Mouse (Mus musculus): ENCODE data around the gene Cttnbp2nl. TPM values are rescaled to one million over a fixed set of nuclear protein-coding genes. Genes with fewer than 3 reads are reported as not detected.
A peak's percentile ranks its signal among the peaks of the same experiment; 100 is the strongest.

The Cttnbp2nl gene
- polyA plus RNA-seq, 1 experiment from 2014 or later, result 38.2 TPM

- Histone ChIP-seq H3K27me3 (ENCODE audit: control insufficient read depth, insufficient read depth, low read depth, low read length) (no peaks in the 10 kb centered on the region), H3K4me3 (ENCODE audit: low read length) (no peak overlapping the region), H3K9me3 (ENCODE audit: control insufficient read depth, low read length) (no peaks in the 10 kb centered on the region), H3K27ac (ENCODE audit: low read length) (peak overlapping the region; percentile 59), H3K4me1 (replicated peaks; ENCODE audit: control insufficient read depth, insufficient read depth, low read length) (peaks cover 49% of the 10 kb centered on the region), H3K4me2 (ENCODE audit: low read depth, low read length) (0 out of 2 replicates have a peak overlapping the region, but pooled peaks have one; percentile 1), H3K36me3 (ENCODE audit: control insufficient read depth, insufficient read depth, low read length) (no peaks in the 10 kb centered on the region; the same call in 1 of the 2 replicates), H3K9ac (ENCODE audit: low read length) (no peak overlapping the region)
- ATAC-seq (ENCODE audit: low read depth), result peak; percentile 68
- WGBS, result 9% methylated on average over 12 of the region's 12 CpGs
Observed at GRCm38 (mm10) chr3:105019826-105020692, 32.9 kb downstream of the Cttnbp2nl start.

GRCm38 (mm10) chr3:105018783-105019105 lies 34.2 kb downstream of the Cttnbp2nl start:
- Histone ChIP-seq H3K9ac (ENCODE audit: low read length) (no peak overlapping the region), H3K9me3 (ENCODE audit: control insufficient read depth, low read length) (no peaks in the 10 kb centered on the region), H3K27me3 (ENCODE audit: control insufficient read depth, insufficient read depth, low read depth, low read length) (no peaks in the 10 kb centered on the region), H3K27ac (ENCODE audit: low read length) (peak overlapping the region; percentile 72), H3K4me2 (ENCODE audit: low read depth, low read length) (no peak overlapping the region), H3K36me3 (ENCODE audit: control insufficient read depth, insufficient read depth, low read length) (no peaks in the 10 kb centered on the region; the same call in 1 of the 2 replicates), H3K4me3 (ENCODE audit: low read length) (no peak overlapping the region), H3K4me1 (replicated peaks; ENCODE audit: control insufficient read depth, insufficient read depth, low read length) (peaks cover 53% of the 10 kb centered on the region)
- 70% methylated on average over 6 of the region's 6 CpGs for WGBS
- no peak for ATAC-seq (ENCODE audit: low read depth)

- peak; percentile 29; the same call in 1 of the 2 replicates for ATAC-seq (ENCODE audit: low read depth)
- Histone ChIP-seq H3K27me3 (ENCODE audit: control insufficient read depth, insufficient read depth, low read depth, low read length) (no peaks in the 10 kb centered on the region), H3K4me2 (ENCODE audit: low read depth, low read length) (no peak overlapping the region), H3K27ac (ENCODE audit: low read length) (peak overlapping the region; percentile 72), H3K9ac (ENCODE audit: low read length) (no peak overlapping the region), H3K4me1 (replicated peaks; ENCODE audit: control insufficient read depth, insufficient read depth, low read length) (peaks cover 54% of the 10 kb centered on the region), H3K36me3 (ENCODE audit: control insufficient read depth, insufficient read depth, low read length) (no peaks in the 10 kb centered on the region; the same call in 1 of the 2 replicates), H3K4me3 (ENCODE audit: low read length) (no peak overlapping the region), H3K9me3 (ENCODE audit: control insufficient read depth, low read length) (no peaks in the 10 kb centered on the region)
- 57% methylated on average over 10 of the region's 10 CpGs for WGBS
Observed at GRCm38 (mm10) chr3:105018085-105018782, 34.7 kb downstream of the Cttnbp2nl start.

GRCm38 (mm10) chr3:105017314-105017713 lies 35.6 kb downstream of the Cttnbp2nl start:
- no peak for ATAC-seq (ENCODE audit: low read depth)
- Histone ChIP-seq H3K4me1 (replicated peaks; ENCODE audit: control insufficient read depth, insufficient read depth, low read length) (peaks cover 57% of the 10 kb centered on the region), H3K9me3 (ENCODE audit: control insufficient read depth, low read length) (no peaks in the 10 kb centered on the region), H3K27ac (ENCODE audit: low read length) (peak overlapping the region; percentile 63), H3K36me3 (ENCODE audit: control insufficient read depth, insufficient read depth, low read length) (no peaks in the 10 kb centered on the region; the same call in 1 of the 2 replicates), H3K4me2 (ENCODE audit: low read depth, low read length) (no peak overlapping the region), H3K4me3 (ENCODE audit: low read length) (no peak overlapping the region), H3K9ac (ENCODE audit: low read length) (no peak overlapping the region), H3K27me3 (ENCODE audit: control insufficient read depth, insufficient read depth, low read depth, low read length) (no peaks in the 10 kb centered on the region)
- WGBS, result 48% methylated on average over 8 of the region's 8 CpGs

GRCm38 (mm10) chr3:105016204-105016603 lies 36.7 kb downstream of the Cttnbp2nl start:
- H3K36me3 ChIP-seq (ENCODE audit: control insufficient read depth, insufficient read depth, low read length), result no peaks in the 10 kb centered on the region
- peaks cover 49% of the 10 kb centered on the region for H3K4me1 ChIP-seq (replicated peaks; ENCODE audit: control insufficient read depth, insufficient read depth, low read length)
- peak overlapping the region; percentile 73 for H3K27ac ChIP-seq (ENCODE audit: low read length)
- no peak overlapping the region for H3K4me3 ChIP-seq (ENCODE audit: low read length)
- no peak overlapping the region for H3K4me2 ChIP-seq (ENCODE audit: low read depth, low read length)
- H3K9ac ChIP-seq (ENCODE audit: low read length), result no peak overlapping the region
- no peaks in the 10 kb centered on the region for H3K27me3 ChIP-seq (ENCODE audit: control insufficient read depth, insufficient read depth, low read depth, low read length)
- H3K9me3 ChIP-seq (ENCODE audit: control insufficient read depth, low read length), result no peaks in the 10 kb centered on the region
- 60% methylated on average over 7 of the region's 7 CpGs for WGBS
- ATAC-seq (ENCODE audit: low read depth), result no peak; the same call in 1 of the 2 replicates

GRCm38 (mm10) chr3:105014908-105015307 lies 38.0 kb downstream of the Cttnbp2nl start:
- Histone ChIP-seq H3K4me2 (ENCODE audit: low read depth, low read length) (no peak overlapping the region), H3K4me1 (replicated peaks; ENCODE audit: control insufficient read depth, insufficient read depth, low read length) (peaks cover 40% of the 10 kb centered on the region), H3K9me3 (ENCODE audit: control insufficient read depth, low read length) (no peaks in the 10 kb centered on the region), H3K36me3 (ENCODE audit: control insufficient read depth, insufficient read depth, low read length) (peaks cover 10% of the 10 kb centered on the region), H3K27ac (ENCODE audit: low read length) (no peak overlapping the region; the same call in 1 of the 2 replicates), H3K4me3 (ENCODE audit: low read length) (no peak overlapping the region), H3K9ac (ENCODE audit: low read length) (no peak overlapping the region), H3K27me3 (ENCODE audit: control insufficient read depth, insufficient read depth, low read depth, low read length) (no peaks in the 10 kb centered on the region)
- ATAC-seq (ENCODE audit: low read depth), result peak; percentile 41; the same call in 1 of the 2 replicates
- 30% methylated on average over 2 of the region's 2 CpGs for WGBS

GRCm38 (mm10) chr3:105012696-105013313 lies 40.1 kb downstream of the Cttnbp2nl start:
- Histone ChIP-seq H3K4me3 (ENCODE audit: low read length) (no peak overlapping the region), H3K9me3 (ENCODE audit: control insufficient read depth, low read length) (no peaks in the 10 kb centered on the region), H3K27ac (ENCODE audit: low read length) (peak overlapping the region; percentile 27; the same call in 1 of the 2 replicates), H3K4me1 (replicated peaks; ENCODE audit: control insufficient read depth, insufficient read depth, low read length) (peaks cover 27% of the 10 kb centered on the region), H3K9ac (ENCODE audit: low read length) (no peak overlapping the region), H3K27me3 (ENCODE audit: control insufficient read depth, insufficient read depth, low read depth, low read length) (no peaks in the 10 kb centered on the region), H3K36me3 (ENCODE audit: control insufficient read depth, insufficient read depth, low read length) (peaks cover 17% of the 10 kb centered on the region), H3K4me2 (ENCODE audit: low read depth, low read length) (no peak overlapping the region)
- no peak for ATAC-seq (ENCODE audit: low read depth)
- 77% methylated on average over 7 of the region's 7 CpGs for WGBS

- 53% methylated on average over 5 of the region's 5 CpGs for WGBS
- Histone ChIP-seq H3K36me3 (ENCODE audit: control insufficient read depth, insufficient read depth, low read length) (peaks cover 24% of the 10 kb centered on the region), H3K27ac (ENCODE audit: low read length) (no peak overlapping the region), H3K4me1 (replicated peaks; ENCODE audit: control insufficient read depth, insufficient read depth, low read length) (peaks cover 25% of the 10 kb centered on the region), H3K9me3 (ENCODE audit: control insufficient read depth, low read length) (no peaks in the 10 kb centered on the region), H3K4me2 (ENCODE audit: low read depth, low read length) (no peak overlapping the region), H3K9ac (ENCODE audit: low read length) (no peak overlapping the region), H3K27me3 (ENCODE audit: control insufficient read depth, insufficient read depth, low read depth, low read length) (no peaks in the 10 kb centered on the region), H3K4me3 (ENCODE audit: low read length) (no peak overlapping the region)
- no peak for ATAC-seq (ENCODE audit: low read depth)
Observed at GRCm38 (mm10) chr3:105011883-105012282, 41.1 kb downstream of the Cttnbp2nl start.
